Mouse (Mus musculus): Measurements from ENCODE around the gene Ptpn6. TPM values are rescaled to one million over a fixed set of nuclear protein-coding genes. Genes with fewer than 3 reads are reported as not detected.
A peak's percentile ranks its signal among the peaks of the same experiment; 100 is the strongest.
"Not testable (repeated sequence)": the region's sequence is repeated elsewhere in the genome, so short reads cannot be mapped to it uniquely, and the experiment has no call there.

Ptpn6 gene
- total and polyA plus RNA-seq, 3 experiments = 91.9 to 184 TPM; not detected in 1

DNA sequence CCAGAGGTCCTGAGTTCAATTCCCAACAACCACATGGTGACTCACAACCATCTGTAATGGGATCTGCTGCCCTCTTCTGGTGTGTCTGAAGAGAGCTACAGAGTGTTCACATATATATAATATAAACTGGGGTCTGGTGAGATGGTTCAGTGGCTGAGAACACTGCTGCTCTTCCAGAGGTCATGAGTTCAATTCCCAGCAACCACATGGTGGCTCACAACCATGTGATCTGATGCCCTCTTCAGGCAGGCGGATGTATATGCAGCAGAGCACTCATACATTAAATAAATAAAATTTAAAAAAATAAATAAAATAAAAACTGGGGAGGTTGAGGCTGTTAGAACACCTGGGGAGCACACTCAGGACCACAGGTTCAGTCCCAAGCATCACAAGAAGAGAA is 51.9 kb downstream of the Ptpn6 start:
- not testable (repeated sequence) for H3K9me3 ChIP-seq (replicated peaks; ENCODE audit: insufficient read depth, low read length); H3K4me3 ChIP-seq (ENCODE audit: control insufficient read depth in 1 of 2, insufficient read depth in 1 of 2, low read depth in 2 of 2, low read length in 2 of 2); H3K9ac ChIP-seq (ENCODE audit: control insufficient read depth, low read depth, low read length, poor library complexity, severe bottlenecking); H3K27me3 ChIP-seq (ENCODE audit: control insufficient read depth in 1 of 2, insufficient read depth in 2 of 2, low read length in 2 of 2)
- H3K27ac ChIP-seq (ENCODE audit: control insufficient read depth, low read depth, low read length) = peak overlapping the region; percentile 98
- peaks cover 37% of the 10 kb centered on the region for H3K79me2 ChIP-seq (ENCODE audit: control insufficient read depth, insufficient read depth, low read length, poor library complexity)
- DNase-seq (ENCODE audit: low read depth, low spot score) = peak; percentile 32
- peak; percentile 31; the same call in 1 of the 2 replicates for TF ChIP-seq USF1 (IDR thresholded peaks at IDR 0.05; ENCODE audit: low read depth, low read length)
- peak in 2 of 3 experiments; percentile 17 to 24; a peak in 2 of 6 replicates for TF ChIP-seq CTCF (IDR thresholded peaks at IDR 0.05 in 2 of 3, conservative IDR thresholded peaks at IDR 0.05 in 1 of 3; ENCODE audit: control insufficient read depth in 1 of 3, insufficient read depth in 1 of 3, low read depth in 2 of 3, low read length in 3 of 3, poor library complexity in 1 of 3, severe bottlenecking in 1 of 3)
- peaks cover 50 to 60% of the 10 kb centered on the region in 2 experiments for H3K4me1 ChIP-seq (ENCODE audit: control insufficient read depth in 1 of 2, insufficient read depth in 2 of 2, low read length in 2 of 2)
- H3K36me3 ChIP-seq (ENCODE audit: control insufficient read depth in 1 of 2, insufficient read depth in 2 of 2, low read length in 2 of 2) = peaks cover 13 to 60% of the 10 kb centered on the region in 2 experiments

DNA sequence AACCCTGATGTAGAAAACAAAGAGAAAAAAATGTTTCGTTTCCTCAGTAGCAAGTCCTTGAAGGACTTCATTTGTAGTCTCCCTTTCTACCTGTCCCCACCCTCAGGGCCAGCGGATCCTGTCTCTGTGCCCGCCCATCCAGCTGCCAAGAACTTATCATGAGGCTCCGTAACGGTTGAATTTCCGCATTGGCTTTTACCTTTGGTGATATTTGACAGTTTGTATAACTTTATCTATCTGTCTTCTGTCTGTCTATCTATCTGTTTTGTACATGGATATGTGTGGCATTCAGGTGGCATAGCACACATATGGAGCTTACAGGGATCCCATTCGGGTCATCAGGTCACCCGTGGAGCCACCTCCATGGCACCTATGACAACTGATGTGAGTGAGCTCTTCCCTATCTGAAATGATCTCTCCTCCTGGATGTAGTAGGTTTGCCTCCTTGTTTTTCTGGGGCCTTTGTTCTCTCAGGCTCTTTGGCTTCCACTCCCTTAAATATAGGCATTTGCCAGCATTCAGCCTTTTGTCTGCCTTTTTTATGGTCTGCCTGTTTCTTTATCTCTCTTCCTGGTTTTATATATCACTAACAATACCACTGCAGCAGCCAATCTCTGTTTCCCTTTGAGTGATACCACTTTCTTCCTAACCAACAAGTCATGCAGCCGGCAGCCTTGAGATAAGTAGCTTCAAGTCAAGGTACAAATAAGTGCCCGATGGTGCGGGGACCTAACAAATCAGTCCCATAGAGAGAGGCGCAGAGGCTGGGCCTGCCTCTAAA is 52.7 kb downstream of the Ptpn6 start:
- peak overlapping the region; percentile 3 to 21; a peak in 3 of 4 replicates for H3K4me3 ChIP-seq (ENCODE audit: control insufficient read depth in 1 of 2, insufficient read depth in 1 of 2, low read depth in 2 of 2, low read length in 2 of 2)
- DNase-seq (ENCODE audit: low read depth, low spot score) = peak; percentile 94
- peaks cover 40% of the 10 kb centered on the region for H3K79me2 ChIP-seq (ENCODE audit: control insufficient read depth, insufficient read depth, low read length, poor library complexity)
- no peaks in the 10 kb centered on the region for H3K27me3 ChIP-seq (ENCODE audit: control insufficient read depth in 1 of 2, insufficient read depth in 2 of 2, low read length in 2 of 2)
- peaks cover 50 to 68% of the 10 kb centered on the region in 2 experiments for H3K4me1 ChIP-seq (ENCODE audit: control insufficient read depth in 1 of 2, insufficient read depth in 2 of 2, low read length in 2 of 2)
- peaks cover 7 to 66% of the 10 kb centered on the region in 2 experiments for H3K36me3 ChIP-seq (ENCODE audit: control insufficient read depth in 1 of 2, insufficient read depth in 2 of 2, low read length in 2 of 2)
- peak overlapping the region; percentile 51 for H3K9ac ChIP-seq (ENCODE audit: control insufficient read depth, low read depth, low read length, poor library complexity, severe bottlenecking)
- no peaks in the 10 kb centered on the region for H3K9me3 ChIP-seq (replicated peaks; ENCODE audit: insufficient read depth, low read length)
- peak overlapping the region; percentile 98 for H3K27ac ChIP-seq (ENCODE audit: control insufficient read depth, low read depth, low read length)
- TF ChIP-seq SMC3 (IDR thresholded peaks at IDR 0.05; ENCODE audit: low read depth, low read length) = no peak
- TF ChIP-seq SIN3A (IDR thresholded peaks at IDR 0.05; ENCODE audit: low read length) = peak; percentile 78
- peak; percentile 84 for TF ChIP-seq MYB (IDR thresholded peaks at IDR 0.05; ENCODE audit: low read depth, low read length)
- TF ChIP-seq ELF1 (IDR thresholded peaks at IDR 0.05; ENCODE audit: low read depth, low read length) = peak; percentile 71
- TF ChIP-seq BHLHE40 (IDR thresholded peaks at IDR 0.05; ENCODE audit: borderline replicate concordance, low read depth, low read length) = peak; percentile 84
- peak; percentile 96 for TF ChIP-seq TCF12 (IDR thresholded peaks at IDR 0.05; ENCODE audit: low read depth, low read length)
- no peak for TF ChIP-seq GABPA (IDR thresholded peaks at IDR 0.05; ENCODE audit: low read depth, low read length)
- TF ChIP-seq CHD2 (IDR thresholded peaks at IDR 0.05; ENCODE audit: low read length) = no peak
- no peak for TF ChIP-seq POLR2AphosphoS2 (IDR thresholded peaks at IDR 0.05; ENCODE audit: low read length)
- no peak for TF ChIP-seq RAD21 (IDR thresholded peaks at IDR 0.05; ENCODE audit: low read depth, low read length)
- TF ChIP-seq UBTF (IDR thresholded peaks at IDR 0.05; ENCODE audit: borderline replicate concordance, insufficient read depth, low read depth, low read length) = no peak
- 0 out of 2 replicates have a peak, but pooled peaks have one; percentile 18 for TF ChIP-seq JUND (IDR thresholded peaks at IDR 0.05; ENCODE audit: low read depth, low read length)
- TF ChIP-seq MAFK (IDR thresholded peaks at IDR 0.05; ENCODE audit: borderline replicate concordance, low read depth, low read length) = peak; percentile 64; the same call in 1 of the 2 replicates
- TF ChIP-seq KAT2A (conservative IDR thresholded peaks at IDR 0.05; ENCODE audit: low read depth, low read length) = no peak
- no peak for TF ChIP-seq ZKSCAN1 (IDR thresholded peaks at IDR 0.05; ENCODE audit: low read depth, low read length)
- TF ChIP-seq CTCF (IDR thresholded peaks at IDR 0.05 in 2 of 3, conservative IDR thresholded peaks at IDR 0.05 in 1 of 3; ENCODE audit: control insufficient read depth in 1 of 3, insufficient read depth in 1 of 3, low read depth in 2 of 3, low read length in 3 of 3, poor library complexity in 1 of 3, severe bottlenecking in 1 of 3) = no peak
- no peak; the same call in 1 of the 2 replicates for TF ChIP-seq NELFE (IDR thresholded peaks at IDR 0.05; ENCODE audit: low read depth, low read length)
- TF ChIP-seq NRF1 (IDR thresholded peaks at IDR 0.05; ENCODE audit: insufficient read depth, low read depth, low read length, poor library complexity, severe bottlenecking) = no peak
- TF ChIP-seq ZMIZ1 (IDR thresholded peaks at IDR 0.05; ENCODE audit: low read depth, low read length) = peak; percentile 64
- TF ChIP-seq POLR2A (IDR thresholded peaks at IDR 0.05; ENCODE audit: control insufficient read depth in 1 of 2, insufficient read depth in 1 of 2, low read depth in 1 of 2, low read length in 2 of 2, poor library complexity in 1 of 2) = peak in 1 of 2 experiments; percentile 61; a peak in 2 of 4 replicates
- no peak for TF ChIP-seq POLR2AphosphoS5 (IDR thresholded peaks at IDR 0.05; ENCODE audit: borderline replicate concordance, low read depth, low read length)
- no peak for TF ChIP-seq MYC (IDR thresholded peaks at IDR 0.05; ENCODE audit: low read depth, low read length)
- TF ChIP-seq EP300 (IDR thresholded peaks at IDR 0.05; ENCODE audit: low read depth in 1 of 2, low read length in 2 of 2) = peak; percentile 90 to 97
- peak; percentile 94; the same call in 1 of the 2 replicates for TF ChIP-seq CHD1 (IDR thresholded peaks at IDR 0.05; ENCODE audit: low read depth, low read length)
- TF ChIP-seq E2F4 (IDR thresholded peaks at IDR 0.05; ENCODE audit: borderline replicate concordance, low read depth, low read length) = no peak
- no peak for TF ChIP-seq ZC3H11A (IDR thresholded peaks at IDR 0.05; ENCODE audit: low read depth, low read length)
- TF ChIP-seq TBP (IDR thresholded peaks at IDR 0.05; ENCODE audit: low read depth, low read length) = peak; percentile 89
- peak; percentile 87 for TF ChIP-seq ETS1 (IDR thresholded peaks at IDR 0.05; ENCODE audit: low read depth, low read length)
